Mouse (Mus musculus): Measurements from ENCODE around the gene Cpne4.
A peak's percentile ranks its signal among the peaks of the same experiment; 100 is the strongest.

GRCm38 (mm10) chr9:104574476-104574875, 27.4 kb downstream of the Cpne4 start:
- TF ChIP-seq CTCF (conservative IDR thresholded peaks at IDR 0.05 in 1 of 2, IDR thresholded peaks at IDR 0.05 in 1 of 2; ENCODE audit: low read depth in 2 of 2, low read length in 2 of 2) (peak; percentile 41 to 86; a peak in 2 of 4 replicates), POLR2A (IDR thresholded peaks at IDR 0.05; ENCODE audit: low read depth, low read length) (no peak), EP300 (IDR thresholded peaks at IDR 0.05; ENCODE audit: low read length) (no peak), CHD1 (IDR thresholded peaks at IDR 0.05; ENCODE audit: low read depth, low read length) (no peak), E2F4 (IDR thresholded peaks at IDR 0.05; ENCODE audit: insufficient replicate concordance, low read depth, low read length) (no peak), ETS1 (conservative IDR thresholded peaks at IDR 0.05; ENCODE audit: low read depth, low read length) (no peak), MAFK (IDR thresholded peaks at IDR 0.05; ENCODE audit: insufficient replicate concordance, low read length) (no peak)
